Mouse (Mus musculus): ENCODE results near the gene Rnf224. TPM values are rescaled to one million over a fixed set of nuclear protein-coding genes. Genes with fewer than 3 reads are reported as not detected.

Rnf224 gene
- polyA plus RNA-seq, 1 experiment from 2014 or later: 0.10 TPM

GRCm38 (mm10) chr2:25234050-25234449, 2.5 kb downstream of the Rnf224 start, which contains the start of gene Slc34a3:
TSS of gene Slc34a3 (minus strand) at chr2:25234364.
- no peaks in the 10 kb centered on the region for H3K9me3 ChIP-seq (replicated peaks)
- H3K4me1 ChIP-seq: peaks cover 31% of the 10 kb centered on the region
- H3K9ac ChIP-seq: no peak within 1 kb of the TSS
- no peak for ATAC-seq
- 59% methylated on average over 3 of the region's 3 CpGs for WGBS (ENCODE audit: insufficient replicate concordance)
- no peaks in the 10 kb centered on the region for H3K36me3 ChIP-seq
- no peak within 1 kb of the TSS for H3K4me3 ChIP-seq
- H3K27ac ChIP-seq: no peak within 1 kb of the TSS
- no peak within 1 kb of the TSS for H3K4me2 ChIP-seq
- peaks cover 37% of the 10 kb centered on the region for H3K27me3 ChIP-seq (replicated peaks)

GRCm38 (mm10) chr2:25233421-25233820, 3.2 kb downstream of the Rnf224 start:
- Histone ChIP-seq H3K36me3 (no peaks in the 10 kb centered on the region), H3K27me3 (replicated peaks) (peaks cover 37% of the 10 kb centered on the region), H3K4me1 (peaks cover 38% of the 10 kb centered on the region), H3K9ac (no peak overlapping the region), H3K4me2 (no peak overlapping the region), H3K9me3 (replicated peaks) (no peaks in the 10 kb centered on the region), H3K4me3 (no peak overlapping the region), H3K27ac (no peak overlapping the region)
- ATAC-seq: no peak
- 14% methylated on average over 4 of the region's 4 CpGs for WGBS (ENCODE audit: insufficient replicate concordance)

- 55% methylated on average over 12 of the region's 12 CpGs for whole genome bisulfite sequencing (ENCODE audit: insufficient replicate concordance)
- H3K27ac ChIP-seq: no peak overlapping the region
- peaks cover 31% of the 10 kb centered on the region for H3K27me3 ChIP-seq (replicated peaks)
- no peak overlapping the region for H3K4me3 ChIP-seq
- H3K9me3 ChIP-seq (replicated peaks): no peaks in the 10 kb centered on the region
- ATAC-seq: no peak
- H3K9ac ChIP-seq: no peak overlapping the region
- H3K4me1 ChIP-seq: peaks cover 41% of the 10 kb centered on the region
- no peaks in the 10 kb centered on the region for H3K36me3 ChIP-seq
- no peak overlapping the region for H3K4me2 ChIP-seq
These were observed 5.5 kb downstream of the Rnf224 start for GRCm38 (mm10) chr2:25231038-25231437.

GRCm38 (mm10) chr2:25230581-25230980, 6.0 kb downstream of the Rnf224 start:
- no peak for ATAC-seq
- Histone ChIP-seq H3K4me3 (no peak overlapping the region), H3K27me3 (replicated peaks) (peaks cover 27% of the 10 kb centered on the region), H3K9ac (no peak overlapping the region), H3K4me2 (no peak overlapping the region), H3K4me1 (peaks cover 41% of the 10 kb centered on the region), H3K27ac (no peak overlapping the region), H3K36me3 (no peaks in the 10 kb centered on the region), H3K9me3 (replicated peaks) (no peaks in the 10 kb centered on the region)
- WGBS (ENCODE audit: insufficient replicate concordance): 77% methylated on average over 7 of the region's 7 CpGs

- 73% methylated on average over 5 of the region's 5 CpGs for WGBS (ENCODE audit: insufficient replicate concordance)
These were observed 7.0 kb downstream of the Rnf224 start for GRCm38 (mm10) chr2:25229582-25229981.

GRCm38 (mm10) chr2:25228995-25229530, 7.5 kb downstream of the Rnf224 start:
- Histone ChIP-seq H3K4me2 (peak overlapping the region; percentile 70), H3K36me3 (no peaks in the 10 kb centered on the region), H3K27me3 (replicated peaks) (peaks cover 16% of the 10 kb centered on the region), H3K9me3 (replicated peaks) (no peaks in the 10 kb centered on the region), H3K27ac (peak overlapping the region; percentile 74), H3K4me3 (peak overlapping the region; percentile 48), H3K4me1 (peaks cover 39% of the 10 kb centered on the region), H3K9ac (peak overlapping the region; percentile 67; the same call in 1 of the 2 replicates)
- ATAC-seq: no peak
- WGBS (ENCODE audit: insufficient replicate concordance): 65% methylated on average over 6 of the region's 6 CpGs

More at GRCm38 (mm10) chr2:25229582-25229981, 7.0 kb downstream of the Rnf224 start:
- Histone ChIP-seq H3K4me2 (no peak overlapping the region), H3K4me1 (peaks cover 45% of the 10 kb centered on the region), H3K27me3 (replicated peaks) (peaks cover 18% of the 10 kb centered on the region), H3K9me3 (replicated peaks) (no peaks in the 10 kb centered on the region), H3K27ac (no peak overlapping the region), H3K4me3 (no peak overlapping the region), H3K9ac (no peak overlapping the region), H3K36me3 (no peaks in the 10 kb centered on the region)
- ATAC-seq: no peak

- Histone ChIP-seq H3K4me2 (peak overlapping the region; percentile 70), H3K9ac (peak overlapping the region; percentile 67), H3K4me1 (peaks cover 36% of the 10 kb centered on the region), H3K27me3 (replicated peaks) (peaks cover 14% of the 10 kb centered on the region), H3K36me3 (peaks cover 5% of the 10 kb centered on the region), H3K27ac (peak overlapping the region; percentile 74), H3K4me3 (peak overlapping the region; percentile 48), H3K9me3 (replicated peaks) (no peaks in the 10 kb centered on the region)
- ATAC-seq: peak; percentile 27
- WGBS (ENCODE audit: insufficient replicate concordance): 0% methylated on average over 7 of the region's 7 CpGs
These were observed 8.1 kb downstream of the Rnf224 start for GRCm38 (mm10) chr2:25228431-25228889.

- ATAC-seq: no peak
- WGBS (ENCODE audit: insufficient replicate concordance): 76% methylated on average over 4 of the region's 4 CpGs
- Histone ChIP-seq H3K9ac (no peak overlapping the region), H3K4me1 (peaks cover 40% of the 10 kb centered on the region), H3K36me3 (peaks cover 15% of the 10 kb centered on the region), H3K4me3 (no peak overlapping the region), H3K4me2 (no peak overlapping the region), H3K9me3 (replicated peaks) (no peaks in the 10 kb centered on the region), H3K27ac (0 out of 2 replicates have a peak overlapping the region, but pooled peaks have one; percentile 74), H3K27me3 (replicated peaks) (peaks cover 14% of the 10 kb centered on the region)
These were observed 9.2 kb downstream of the Rnf224 start for GRCm38 (mm10) chr2:25227406-25227805.

GRCm38 (mm10) chr2:25226864-25227263, 9.7 kb downstream of the Rnf224 start:
- Histone ChIP-seq H3K4me1 (peaks cover 45% of the 10 kb centered on the region), H3K4me2 (no peak overlapping the region), H3K27me3 (replicated peaks) (peaks cover 14% of the 10 kb centered on the region), H3K27ac (0 out of 2 replicates have a peak overlapping the region, but pooled peaks have one; percentile 7), H3K36me3 (peaks cover 21% of the 10 kb centered on the region), H3K9ac (no peak overlapping the region), H3K9me3 (replicated peaks) (no peaks in the 10 kb centered on the region), H3K4me3 (no peak overlapping the region)
- 81% methylated on average over 5 of the region's 5 CpGs for WGBS (ENCODE audit: insufficient replicate concordance)
- ATAC-seq: no peak

- peak overlapping the region; percentile 96 for H3K27ac ChIP-seq
- H3K4me3 ChIP-seq: peak overlapping the region; percentile 99
- H3K4me1 ChIP-seq: peaks cover 50% of the 10 kb centered on the region
- no peak for ATAC-seq
- H3K9me3 ChIP-seq (replicated peaks): no peaks in the 10 kb centered on the region
- peaks cover 28% of the 10 kb centered on the region for H3K36me3 ChIP-seq
- H3K4me2 ChIP-seq: peak overlapping the region; percentile 75
- peaks cover 4% of the 10 kb centered on the region; the same call in 1 of the 2 replicates for H3K27me3 ChIP-seq (replicated peaks)
- 80% methylated on average over 8 of the region's 8 CpGs for WGBS (ENCODE audit: insufficient replicate concordance)
- peak overlapping the region; percentile 84 for H3K9ac ChIP-seq
These were observed 10.7 kb downstream of the Rnf224 start for GRCm38 (mm10) chr2:25225811-25226379.

GRCm38 (mm10) chr2:25224766-25225752, 11.5 kb downstream of the Rnf224 start:
- Histone ChIP-seq H3K27me3 (replicated peaks) (0 out of 2 replicates have a peak, but pooled peaks cover under 1% of the 10 kb centered on the region), H3K36me3 (peaks cover 28% of the 10 kb centered on the region), H3K4me1 (peaks cover 50% of the 10 kb centered on the region), H3K27ac (peak overlapping the region; percentile 96), H3K4me3 (peak overlapping the region; percentile 99), H3K9me3 (replicated peaks) (no peaks in the 10 kb centered on the region), H3K4me2 (peak overlapping the region; percentile 75), H3K9ac (peak overlapping the region; percentile 84)
- 2% methylated on average over 41 of the region's 41 CpGs for WGBS (ENCODE audit: insufficient replicate concordance)
- peak; percentile 90 for ATAC-seq

- Histone ChIP-seq H3K9ac (peak within 1 kb of the TSS; percentile 95), H3K4me3 (peak within 1 kb of the TSS; percentile 99), H3K4me1 (peaks cover 50% of the 10 kb centered on the region), H3K9me3 (replicated peaks) (no peaks in the 10 kb centered on the region), H3K36me3 (peaks cover 28% of the 10 kb centered on the region), H3K4me2 (peak within 1 kb of the TSS; percentile 88), H3K27me3 (replicated peaks) (no peaks in the 10 kb centered on the region), H3K27ac (peak within 1 kb of the TSS; percentile 100)
- no peak for ATAC-seq
- WGBS (ENCODE audit: insufficient replicate concordance): 0% methylated on average over 17 of the region's 17 CpGs
These were observed 12.2 kb downstream of the Rnf224 start, which contains the start of gene Tubb4b for GRCm38 (mm10) chr2:25224492-25224765. TSS of gene Tubb4b (minus strand) at chr2:25224702.

Data from liver, embryonic 12.5 days (tissue).